Mouse (Mus musculus) neural tube, embryonic 14.5 days (tissue): ENCODE data around the gene 1600014C23Rik. TPM values are rescaled to one million over a fixed set of nuclear protein-coding genes. Genes with fewer than 3 reads are reported as not detected.

ENCODE experiments used
- ATAC-seq: fragments of 200-750 bp; cut with Nextera tagmentation; 2 replicates; pipeline ENCODE4 v1.8.0; 2017; ENCODE audit warnings: low read depth, mild to moderate bottlenecking, moderate TSS enrichment, moderate library complexity
- H3K27ac ChIP-seq: fragments of 300-500 bp; sonication (generic); 2 replicates; pipeline ENCODE4 v1.5.1; 2014; ENCODE audit warnings: low read depth, mild to moderate bottlenecking, control low read depth, low read length, moderate library complexity, mixed read lengths
- H3K27me3 ChIP-seq: fragments of 300-500 bp; sonication (generic); 2 replicates; pipeline ENCODE4 v1.6.1; 2014; ENCODE audit warnings: low read length; ENCODE audit not compliant: control insufficient read depth, insufficient read depth
- H3K36me3 ChIP-seq: fragments of 300-500 bp; sonication (generic); 2 replicates; pipeline ENCODE4 v1.6.1; 2014; ENCODE audit warnings: low read length, mixed read lengths; ENCODE audit not compliant: control insufficient read depth, insufficient read depth
- H3K4me1 ChIP-seq: fragments of 300-500 bp; sonication (generic); 2 replicates; pipeline ENCODE4 v1.6.1; 2014; ENCODE audit warnings: low read length; ENCODE audit not compliant: control insufficient read depth, insufficient read depth
- H3K4me2 ChIP-seq: fragments of 300-500 bp; sonication (generic); 2 replicates; pipeline ENCODE4 v1.6.1; 2014; ENCODE audit warnings: mild to moderate bottlenecking, low read depth, low read length, control low read depth
- H3K4me3 ChIP-seq: fragments of 300-500 bp; sonication (generic); 2 replicates; pipeline ENCODE4 v1.5.1; 2014; ENCODE audit warnings: low read depth, low read length, control low read depth, mixed read lengths
- H3K9ac ChIP-seq: fragments of 300-500 bp; sonication (generic); replicated peaks from 2 replicates; pipeline ENCODE4 v1.6.1; 2014; ENCODE audit warnings: low read depth, mild to moderate bottlenecking, control low read depth, low read length, mixed read lengths
- H3K9me3 ChIP-seq: fragments of 300-500 bp; sonication (generic); 2 replicates; pipeline ENCODE4 v1.6.1; 2016; ENCODE audit warnings: low read length; ENCODE audit not compliant: control insufficient read depth
- WGBS: fragments of 180-500 bp; shearing (Covaris S2); extraction: QIAGEN DNeasy Blood & Tissue Kit; methylation state at CpG from one replicate; pipeline ENCODE4 v1.1.7; 2014; 5-methylcytosine and 5-hydroxymethylcytosine counted together
- polyA plus RNA-seq: library from polyadenylated mRNA; unstranded; fragments of >200 nt; fragmentation: Nextera tagmentation; extraction: Ambion mirVana; gene quantifications from 2 replicates; pipeline ENCODE4 v1.2.1, GENCODE M21; 2014

1600014C23Rik gene
- polyA plus RNA-seq, 1 experiment from 2014 or later = not detected

DNA sequence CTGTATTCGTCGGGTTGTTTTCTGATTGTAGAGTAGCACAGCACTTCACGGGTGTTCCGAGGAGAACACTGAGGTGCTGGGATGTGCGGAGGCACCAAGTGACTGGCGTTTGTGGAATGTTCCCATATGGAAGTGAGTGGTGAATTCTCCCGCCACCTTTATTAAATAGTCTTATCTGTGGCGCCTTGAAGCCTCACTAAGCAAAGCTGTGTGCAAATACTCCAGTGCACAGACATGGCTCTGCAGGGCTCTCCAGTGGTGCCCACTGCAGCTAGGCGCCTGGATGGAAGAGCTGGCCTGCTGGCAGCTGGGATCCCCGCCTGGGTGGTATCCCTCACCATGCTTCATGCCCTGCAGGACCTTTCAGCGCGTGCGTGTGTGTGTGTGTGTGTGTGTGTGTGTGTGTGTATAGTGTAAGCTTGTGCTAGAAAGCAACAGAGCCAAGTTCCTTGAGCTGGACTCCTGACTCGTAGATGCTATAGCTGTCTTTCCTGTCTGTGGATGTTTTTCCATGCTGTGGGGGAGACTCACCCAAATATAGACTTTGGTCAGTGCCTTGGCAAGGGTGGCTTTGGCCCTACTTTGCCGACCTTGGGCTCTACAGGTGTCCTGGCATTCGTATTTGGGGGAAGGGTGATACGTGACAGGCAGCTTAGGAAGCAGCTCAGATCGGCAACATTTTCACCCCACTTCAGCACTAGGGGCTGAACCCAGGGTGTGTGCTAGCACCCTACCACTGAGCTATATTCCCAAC lies 39.7 kb downstream of the 1600014C23Rik start:
- 85% methylated on average over 18 of the region's 18 CpGs for WGBS
- Histone ChIP-seq H3K9me3 (no peaks in the 10 kb centered on the region), H3K9ac (no peak overlapping the region), H3K27ac (no peak overlapping the region), H3K36me3 (peaks cover 5% of the 10 kb centered on the region; the same call in 1 of the 2 replicates), H3K27me3 (no peaks in the 10 kb centered on the region), H3K4me3 (no peak overlapping the region), H3K4me2 (no peak overlapping the region), H3K4me1 (no peaks in the 10 kb centered on the region)
- no peak for ATAC-seq

DNA sequence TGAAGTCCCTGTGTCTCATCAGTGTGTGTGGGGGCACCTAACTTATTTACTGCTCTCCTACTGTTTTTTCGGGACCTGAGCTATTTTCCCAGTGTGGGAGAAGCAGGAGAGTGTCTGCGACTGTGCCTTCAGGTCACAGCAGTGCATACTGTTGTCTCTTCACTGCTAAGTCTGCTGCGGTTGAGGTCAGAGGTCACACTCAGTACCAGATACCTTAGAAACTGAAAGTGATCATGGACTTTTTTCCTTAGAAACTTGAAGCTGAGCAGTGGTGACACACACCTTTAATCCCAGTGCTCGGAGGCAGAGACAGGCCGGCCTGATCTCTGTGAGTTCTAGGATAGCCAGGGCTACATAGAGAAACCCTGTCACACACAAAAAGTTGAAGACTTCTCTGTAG lies 41.5 kb downstream of the 1600014C23Rik start:
- no peaks in the 10 kb centered on the region for H3K27me3 ChIP-seq
- H3K36me3 ChIP-seq = no peaks in the 10 kb centered on the region
- no peaks in the 10 kb centered on the region for H3K9me3 ChIP-seq
- H3K9ac ChIP-seq = no peak overlapping the region
- H3K27ac ChIP-seq = no peak overlapping the region
- H3K4me2 ChIP-seq = no peak overlapping the region
- H3K4me1 ChIP-seq = peaks cover 2% of the 10 kb centered on the region; the same call in 1 of the 2 replicates
- no peak for ATAC-seq
- H3K4me3 ChIP-seq = no peak overlapping the region
- 88% methylated on average over 5 of the region's 5 CpGs for WGBS

DNA sequence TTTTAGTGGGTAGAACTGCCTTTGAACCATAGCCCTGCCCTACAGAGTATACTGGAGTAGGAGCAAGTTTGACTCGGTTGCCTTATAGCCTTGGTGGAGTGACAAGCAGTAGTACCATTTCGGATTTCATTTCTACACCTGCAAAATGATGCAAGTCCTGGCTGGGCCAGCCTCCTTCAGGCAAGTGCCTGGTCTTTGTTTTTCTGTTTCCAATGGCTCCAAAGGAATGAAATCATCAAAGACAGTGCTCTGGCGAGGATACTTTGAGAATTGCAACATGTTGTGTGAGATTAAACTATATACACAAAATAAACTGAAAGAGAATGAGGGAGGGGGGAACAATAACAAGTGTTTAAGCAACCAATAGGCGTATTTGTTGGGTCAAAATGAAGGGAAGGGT lies 43.6 kb downstream of the 1600014C23Rik start:
- H3K27me3 ChIP-seq = no peaks in the 10 kb centered on the region
- WGBS = 90% methylated on average over 4 of the region's 4 CpGs
- no peak overlapping the region for H3K4me3 ChIP-seq
- no peak overlapping the region for H3K27ac ChIP-seq
- peaks cover 6% of the 10 kb centered on the region; the same call in 1 of the 2 replicates for H3K4me1 ChIP-seq
- no peaks in the 10 kb centered on the region for H3K9me3 ChIP-seq
- H3K9ac ChIP-seq = no peak overlapping the region
- H3K36me3 ChIP-seq = no peaks in the 10 kb centered on the region
- no peak for ATAC-seq
- H3K4me2 ChIP-seq = no peak overlapping the region

DNA sequence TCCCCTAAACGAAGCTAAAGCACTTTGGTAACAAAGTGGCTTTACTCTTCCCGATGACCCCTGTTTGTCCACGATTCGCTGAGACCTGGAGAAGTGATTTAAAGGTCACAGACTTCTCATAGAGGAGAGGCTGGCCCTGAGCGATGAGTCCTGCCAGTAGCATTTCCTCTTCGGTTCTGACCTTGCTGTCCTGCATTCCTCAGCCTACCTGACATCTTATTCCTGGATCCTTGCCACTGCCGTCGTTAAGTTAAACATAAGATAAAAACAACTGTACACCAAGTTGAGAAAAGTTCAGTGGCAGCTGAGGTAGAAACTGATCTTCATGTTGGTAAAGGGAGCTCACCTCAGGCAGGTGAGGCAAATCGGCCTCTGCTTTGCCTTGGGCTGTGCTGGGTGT lies 44.5 kb downstream of the 1600014C23Rik start:
- no peak for ATAC-seq
- H3K9me3 ChIP-seq = no peaks in the 10 kb centered on the region
- no peak overlapping the region for H3K9ac ChIP-seq
- peaks cover 13% of the 10 kb centered on the region; the same call in 1 of the 2 replicates for H3K4me1 ChIP-seq
- H3K4me2 ChIP-seq = no peak overlapping the region
- H3K4me3 ChIP-seq = no peak overlapping the region
- no peaks in the 10 kb centered on the region for H3K36me3 ChIP-seq
- H3K27me3 ChIP-seq = no peaks in the 10 kb centered on the region
- WGBS = 90% methylated on average over 9 of the region's 9 CpGs
- H3K27ac ChIP-seq = no peak overlapping the region

DNA sequence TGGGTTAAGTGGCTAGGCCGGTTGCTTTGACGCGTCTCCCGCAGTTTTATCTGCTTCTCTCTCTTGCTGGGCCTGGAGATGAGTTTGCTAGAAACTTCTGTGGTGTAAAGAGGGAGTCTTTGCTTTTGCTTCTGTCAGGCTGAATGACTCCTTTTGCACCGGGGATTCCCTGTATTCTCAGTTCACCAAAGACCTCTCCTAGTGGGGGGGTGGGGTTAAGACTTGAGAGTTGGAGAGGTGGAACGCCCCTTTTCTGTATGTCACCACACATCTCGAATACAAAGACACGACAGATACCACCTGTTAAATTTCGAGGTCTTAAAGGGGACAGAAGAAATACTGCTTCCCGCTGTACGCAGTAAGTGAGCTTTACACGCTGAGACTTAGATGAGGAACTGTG lies 46.9 kb downstream of the 1600014C23Rik start, which contains the start of gene Tmem63b:
TSS of gene Tmem63b (minus strand) at position 190 of the 400 bp plus-strand sequence.
- Histone ChIP-seq H3K4me3 (peak within 1 kb of the TSS; percentile 88), H3K9ac (peak within 1 kb of the TSS; percentile 93), H3K27ac (peak within 1 kb of the TSS; percentile 92), H3K9me3 (no peaks in the 10 kb centered on the region), H3K36me3 (no peaks in the 10 kb centered on the region), H3K4me2 (peak within 1 kb of the TSS; percentile 71), H3K4me1 (peaks cover 14% of the 10 kb centered on the region; the same call in 1 of the 2 replicates), H3K27me3 (no peaks in the 10 kb centered on the region)
- 6% methylated on average over 12 of the region's 12 CpGs for WGBS
- ATAC-seq = 0 out of 2 replicates have a peak, but pooled peaks have one; percentile 0

DNA sequence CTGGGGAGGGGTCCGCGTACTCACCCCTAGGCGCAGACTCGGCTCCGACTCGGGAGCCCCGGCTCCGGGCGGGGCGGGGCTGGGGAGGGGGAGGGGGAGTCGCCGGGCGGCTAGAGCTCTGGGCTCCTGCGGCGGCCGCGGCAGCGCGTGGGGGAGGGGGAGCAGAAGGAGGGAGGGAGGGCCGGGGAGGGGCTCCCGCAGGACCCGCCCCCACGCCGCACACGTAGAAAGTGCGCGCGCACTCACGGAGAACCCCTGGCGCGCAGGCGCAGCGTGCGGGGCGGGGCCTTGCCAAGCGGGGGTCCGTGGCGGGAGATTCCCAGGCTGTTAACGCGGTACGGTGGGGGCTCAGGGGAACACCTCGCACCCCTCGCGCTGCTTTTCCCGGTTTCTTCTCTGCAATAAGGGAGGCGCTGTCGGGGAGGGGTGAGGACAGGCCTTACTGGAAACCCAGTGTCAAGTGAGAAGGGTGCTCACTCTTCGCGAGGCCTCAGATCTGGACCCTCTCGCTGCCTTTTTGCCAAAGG lies 47.5 kb downstream of the 1600014C23Rik start, which contains the start of gene Mrpl14:
TSS of gene Mrpl14 (plus strand) at position 230 of the 527 bp plus-strand sequence.
- WGBS = 2% methylated on average over 25 of the region's 50 CpGs
- peak within 1 kb of the TSS; percentile 92 for H3K27ac ChIP-seq
- H3K4me1 ChIP-seq = peaks cover 14% of the 10 kb centered on the region; the same call in 1 of the 2 replicates
- H3K27me3 ChIP-seq = no peaks in the 10 kb centered on the region
- H3K9me3 ChIP-seq = no peaks in the 10 kb centered on the region
- peak within 1 kb of the TSS; percentile 71 for H3K4me2 ChIP-seq
- H3K4me3 ChIP-seq = peak within 1 kb of the TSS; percentile 88
- ATAC-seq = peak; percentile 87
- peak within 1 kb of the TSS; percentile 93 for H3K9ac ChIP-seq
- no peaks in the 10 kb centered on the region for H3K36me3 ChIP-seq

DNA sequence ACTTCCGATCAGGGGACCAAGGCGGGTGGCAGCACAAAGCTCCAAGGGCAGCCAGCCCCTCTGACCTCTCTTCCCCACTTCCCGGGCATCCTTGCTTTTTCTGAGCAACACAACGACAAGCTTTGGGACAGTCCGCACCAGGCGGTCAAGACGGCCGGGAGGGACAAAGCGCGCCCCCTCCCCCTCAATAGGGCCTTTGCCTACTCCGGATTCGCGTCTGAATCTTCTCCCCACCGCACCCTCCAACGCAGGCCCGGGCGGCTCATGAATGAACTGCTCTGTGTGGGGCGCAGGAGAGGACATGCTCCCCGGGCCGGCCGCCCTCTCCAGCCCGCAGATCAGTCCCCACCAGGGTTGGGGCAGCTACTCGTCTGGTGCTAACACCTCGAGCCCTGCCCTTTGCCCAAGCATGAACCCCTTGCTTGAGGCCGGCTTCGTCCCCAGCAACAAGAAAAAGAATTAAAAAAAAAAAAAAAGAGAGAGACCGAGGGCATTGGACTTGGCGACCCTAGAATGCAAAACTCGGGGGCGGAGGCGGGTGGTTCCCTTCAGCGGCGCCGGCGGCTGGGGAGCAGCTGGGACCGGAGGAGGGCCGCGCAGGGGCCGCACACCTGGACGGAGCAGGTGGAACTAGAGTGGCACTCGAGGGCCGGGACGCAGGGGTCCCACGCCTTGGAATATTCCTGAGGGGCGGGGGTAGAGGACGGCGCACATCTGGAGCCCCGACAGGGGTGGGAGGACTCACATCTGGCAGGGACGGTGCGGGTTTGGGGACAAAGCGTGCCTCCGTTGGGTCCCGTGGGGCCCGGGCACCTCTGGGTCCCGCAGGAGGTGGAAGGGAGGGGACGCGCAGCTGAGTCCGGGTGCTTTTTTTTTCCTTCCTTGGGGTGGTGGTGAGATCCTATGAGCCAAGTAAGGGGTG lies 48.2 kb downstream of the 1600014C23Rik start:
- Histone ChIP-seq H3K9ac (peak overlapping the region; percentile 93), H3K4me1 (peaks cover 21% of the 10 kb centered on the region), H3K4me3 (peak overlapping the region; percentile 88), H3K27ac (peak overlapping the region; percentile 92), H3K9me3 (no peaks in the 10 kb centered on the region), H3K4me2 (peak overlapping the region; percentile 64), H3K36me3 (no peaks in the 10 kb centered on the region), H3K27me3 (no peaks in the 10 kb centered on the region)
- peak; percentile 71 for ATAC-seq
- 1% methylated on average over 58 of the region's 58 CpGs for WGBS

DNA sequence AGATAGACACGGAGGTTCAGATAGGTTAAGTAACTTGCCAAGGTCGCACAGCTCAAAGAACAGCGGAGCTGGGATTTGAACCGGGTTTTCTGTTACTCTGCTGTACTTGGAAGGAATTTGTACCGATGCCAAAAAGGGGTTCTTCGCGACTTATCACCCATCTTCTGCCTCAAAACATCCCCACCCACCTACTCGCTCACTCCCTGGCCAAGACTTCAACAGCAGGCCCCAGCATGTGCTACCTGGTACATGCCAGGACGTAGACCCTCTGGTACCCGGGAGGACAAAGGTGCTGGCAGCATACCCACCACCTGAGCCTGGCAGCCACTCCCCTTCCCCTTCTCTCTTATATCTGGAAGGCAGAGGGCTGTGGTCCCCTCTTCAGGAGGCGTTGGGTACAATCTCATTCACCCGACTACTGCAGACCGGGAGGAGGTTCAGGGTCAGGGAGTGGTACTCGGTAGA lies 48.9 kb downstream of the 1600014C23Rik start:
- no peaks in the 10 kb centered on the region for H3K36me3 ChIP-seq
- no peaks in the 10 kb centered on the region for H3K9me3 ChIP-seq
- peak; percentile 28 for ATAC-seq

More for the DNA sequence above, 48.9 kb downstream of the 1600014C23Rik start:
- Histone ChIP-seq H3K9ac (peak overlapping the region; percentile 93), H3K27me3 (no peaks in the 10 kb centered on the region), H3K4me2 (peak overlapping the region; percentile 64), H3K4me3 (peak overlapping the region; percentile 88), H3K27ac (peak overlapping the region; percentile 92), H3K4me1 (peaks cover 21% of the 10 kb centered on the region)
- 26% methylated on average over 14 of the region's 14 CpGs for WGBS
